In the genomic region with DNA sequence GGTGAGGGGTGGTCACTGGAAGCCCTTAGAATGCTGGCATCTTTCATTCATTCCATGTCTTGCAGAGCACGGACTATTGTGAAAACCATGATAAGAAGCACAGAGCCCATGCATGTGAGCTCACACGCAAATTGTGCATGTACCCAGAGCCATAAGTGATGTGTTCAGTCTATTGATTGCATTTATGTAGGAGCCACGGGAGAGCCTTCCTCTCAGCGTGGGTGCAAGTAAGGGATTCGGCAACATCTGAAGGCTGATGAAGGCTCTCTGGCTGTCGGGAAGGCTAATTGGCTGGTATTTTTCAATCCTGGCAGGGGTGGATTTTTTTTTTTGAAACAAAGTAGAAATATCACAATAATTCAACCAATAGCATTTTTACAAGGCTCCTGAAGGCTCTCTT, we compare ENCODE assay signal across 27 mouse cellular contexts.
"Had no signal": no experiment of that assay in that cellular context is flagged by ENCODE, and none has a peak within 500 bp of the region (broad histone marks: within the 10 kb centered on the region; RNA-seq: fewer than 3 reads in every experiment).

No protein-coding gene starts in this region.

- H3K9me3 ChIP-seq: embryonic facial prominence, embryonic 10.5 days; embryonic facial prominence, embryonic 12.5 days; embryonic facial prominence, embryonic 13.5 days; embryonic facial prominence, embryonic 15.5 days; forebrain, embryonic 10.5 days; forebrain, embryonic 12.5 days; forebrain, embryonic 15.5 days had no signal

- H3K4me1 ChIP-seq: forebrain, embryonic 12.5 days had no signal

- H3K4me2 ChIP-seq: embryonic facial prominence, embryonic 12.5 days; embryonic facial prominence, embryonic 13.5 days; embryonic facial prominence, embryonic 15.5 days; forebrain, embryonic 12.5 days; forebrain, embryonic 15.5 days had no signal

- DNase-seq: cerebellum, adult 2 months; cerebellum, adult 8-10 months; cerebellum, adult 9-10 months; cerebellum, adult 9-11 months; cerebellum, postnatal 10 days; cerebellum, postnatal 14 days; cerebellum, postnatal 25 days; cerebellum, postnatal 36 days; embryo, embryonic 11 days; forebrain, postnatal 0 days; gastrocnemius, adult 2 months; gastrocnemius, postnatal 10 days; gastrocnemius, postnatal 14 days; gastrocnemius, postnatal 25 days; gastrocnemius, postnatal 36 days; heart, adult 11 months; heart, adult 18-20 months; heart, adult 2 months had no signal

- H3K27ac ChIP-seq: embryonic facial prominence, embryonic 10.5 days; embryonic facial prominence, embryonic 12.5 days; embryonic facial prominence, embryonic 13.5 days; embryonic facial prominence, embryonic 15.5 days; forebrain, embryonic 10.5 days; forebrain, embryonic 12.5 days; forebrain, embryonic 15.5 days; gastrocnemius, adult 2 months; heart, adult 2 months had no signal

- H3K36me3 ChIP-seq: embryonic facial prominence, embryonic 10.5 days; embryonic facial prominence, embryonic 12.5 days; embryonic facial prominence, embryonic 13.5 days; embryonic facial prominence, embryonic 15.5 days; forebrain, embryonic 10.5 days; forebrain, embryonic 12.5 days; forebrain, embryonic 15.5 days had no signal

- ATAC-seq: forebrain, embryonic 15.5 days; forebrain, embryonic 16.5 days; forebrain, postnatal 0 days had no signal

- H3K9ac ChIP-seq: embryonic facial prominence, embryonic 12.5 days; embryonic facial prominence, embryonic 13.5 days; embryonic facial prominence, embryonic 15.5 days; forebrain, embryonic 12.5 days; forebrain, embryonic 15.5 days; forebrain, postnatal 0 days had no signal

- H3K4me3 ChIP-seq: embryonic facial prominence, embryonic 10.5 days; embryonic facial prominence, embryonic 12.5 days; embryonic facial prominence, embryonic 13.5 days; embryonic facial prominence, embryonic 15.5 days; erythroblast, embryonic 14.5 days; forebrain, embryonic 10.5 days; forebrain, embryonic 12.5 days; forebrain, embryonic 15.5 days; gastrocnemius, adult 2 months; heart, adult 2 months had no signal

- H3K27me3 ChIP-seq: embryonic facial prominence, embryonic 12.5 days; embryonic facial prominence, embryonic 13.5 days; embryonic facial prominence, embryonic 15.5 days; forebrain, embryonic 12.5 days; forebrain, embryonic 15.5 days had no signal
